Mouse (Mus musculus) liver, postnatal 0 days (tissue): Measurements from ENCODE around the gene Slc6a18. TPM values are rescaled to one million over a fixed set of nuclear protein-coding genes. Genes with fewer than 3 reads are reported as not detected.

Experiments
- ATAC-seq: fragments of 200-750 bp; cut with Nextera tagmentation; 2 replicates; pipeline ENCODE4 v1.8.0; 2017; ENCODE audit warnings: mild to moderate bottlenecking, moderate library complexity
- DNase-seq: peaks from one replicate; pipeline ENCODE4 v3.0.0-alpha.2; 2016
- H3K27ac ChIP-seq: fragments of 300-500 bp; sonication (generic); 2 replicates; pipeline ENCODE4 v1.5.1; 2014; ENCODE audit warnings: antibody characterized with exemption, moderate library complexity, mild to moderate bottlenecking, low read depth
- H3K27me3 ChIP-seq: fragments of 300-500 bp; sonication (generic); 2 replicates; pipeline ENCODE4 v1.6.1; 2014; ENCODE audit warnings: low read length, control low read depth, mixed read lengths; ENCODE audit not compliant: insufficient read depth
- H3K36me3 ChIP-seq: fragments of 300-500 bp; sonication (generic); replicated peaks from 2 replicates; pipeline ENCODE4 v1.6.1; 2014; ENCODE audit warnings: mild to moderate bottlenecking, control low read depth, low read length, moderate library complexity, mixed read lengths; ENCODE audit not compliant: insufficient read depth
- H3K4me1 ChIP-seq: fragments of 300-500 bp; sonication (generic); 2 replicates; pipeline ENCODE4 v1.6.1; 2014; ENCODE audit warnings: antibody characterized with exemption, mild to moderate bottlenecking, control low read depth; ENCODE audit not compliant: insufficient read depth
- H3K4me2 ChIP-seq: fragments of 300-500 bp; sonication (generic); 2 replicates; pipeline ENCODE4 v1.6.1; 2014; ENCODE audit warnings: low read depth, mild to moderate bottlenecking, low read length, moderate library complexity, mixed read lengths
- H3K4me3 ChIP-seq: fragments of 300-500 bp; sonication (generic); 2 replicates; pipeline ENCODE4 v1.5.1; 2014; ENCODE audit warnings: low read depth, low read length
- H3K9ac ChIP-seq: fragments of 300-500 bp; sonication (generic); replicated peaks from 2 replicates; pipeline ENCODE4 v1.6.1; 2014; ENCODE audit warnings: mild to moderate bottlenecking, moderate library complexity
- H3K9me3 ChIP-seq: fragments of 300-500 bp; sonication (generic); 2 replicates; pipeline ENCODE4 v1.6.1; 2016; ENCODE audit warnings: mild to moderate bottlenecking, control low read depth, low read length, mixed read lengths
- CTCF ChIP-seq: sonication (generic); IDR thresholded peaks from 2 replicates; pipeline ENCODE4 v1.5.1; 2016; ENCODE audit warnings: antibody characterized with exemption, low read depth
- EP300 ChIP-seq: IDR thresholded peaks from 2 replicates; pipeline ENCODE4 v1.6.1; 2016; ENCODE audit warnings: antibody characterized with exemption, low read depth, mild to moderate bottlenecking
- WGBS: fragments of 180-500 bp; shearing (Covaris S2); extraction: QIAGEN DNeasy Blood & Tissue Kit; methylation state at CpG from one replicate; pipeline ENCODE4 v1.1.7; 2014; ENCODE audit not compliant: insufficient replicate concordance; 5-methylcytosine and 5-hydroxymethylcytosine counted together
- polyA plus RNA-seq: library from polyadenylated mRNA; unstranded; fragments of >200 nt; fragmentation: Nextera tagmentation; extraction: Ambion mirVana; gene quantifications from 2 replicates; pipeline ENCODE4 v1.2.1, GENCODE M21; 2015

The Slc6a18 gene
- polyA plus RNA-seq, 1 experiment from 2014 or later: not detected

- peak; percentile 97 for ATAC-seq
- WGBS: 22% methylated on average over 10 of the region's 10 CpGs
- DNase-seq: peak; percentile 84
- no peak overlapping the region for H3K9ac ChIP-seq
- TF ChIP-seq EP300 (no peak), CTCF (peak; percentile 90)
- peaks cover 14% of the 10 kb centered on the region for H3K4me1 ChIP-seq
- no peaks in the 10 kb centered on the region for H3K27me3 ChIP-seq
- peak overlapping the region; percentile 74 for H3K27ac ChIP-seq
- H3K4me3 ChIP-seq: no peak overlapping the region
- no peaks in the 10 kb centered on the region for H3K36me3 ChIP-seq
- no peaks in the 10 kb centered on the region for H3K9me3 ChIP-seq
- peak overlapping the region; percentile 18 for H3K4me2 ChIP-seq
These were observed 14.5 kb upstream of the Slc6a18 start for GRCm38 (mm10) chr13:73692249-73692868.

DNA sequence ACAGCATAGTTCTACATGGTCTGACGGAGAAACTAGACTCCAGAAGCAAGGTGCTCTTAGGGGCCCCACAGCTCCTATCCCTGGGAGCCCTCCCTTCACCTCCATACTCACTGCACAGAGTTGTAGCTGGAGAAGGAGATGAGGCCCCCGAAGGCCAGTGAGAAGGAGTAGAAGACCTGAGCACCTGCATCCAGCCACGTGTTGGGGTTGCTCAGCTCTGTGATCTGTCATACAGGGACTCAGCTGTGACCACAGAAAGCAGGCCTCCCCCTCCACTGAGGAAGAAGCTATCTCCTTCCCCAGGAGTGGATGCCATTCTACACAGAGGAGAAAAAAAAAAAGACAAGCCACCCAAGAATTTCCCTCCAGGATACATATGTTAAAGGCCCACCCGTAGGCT lies 11.1 kb upstream of the Slc6a18 start:
- no peak overlapping the region for H3K4me3 ChIP-seq
- H3K4me1 ChIP-seq: peaks cover 8% of the 10 kb centered on the region
- DNase-seq (no peak), ATAC-seq (no peak)
- H3K4me2 ChIP-seq: no peak overlapping the region
- no peaks in the 10 kb centered on the region for H3K36me3 ChIP-seq
- no peak overlapping the region for H3K9ac ChIP-seq
- H3K27ac ChIP-seq: no peak overlapping the region
- TF ChIP-seq EP300 (no peak), CTCF (no peak)
- H3K9me3 ChIP-seq: no peaks in the 10 kb centered on the region
- H3K27me3 ChIP-seq: no peaks in the 10 kb centered on the region
- WGBS: 57% methylated on average over 4 of the region's 4 CpGs

DNA sequence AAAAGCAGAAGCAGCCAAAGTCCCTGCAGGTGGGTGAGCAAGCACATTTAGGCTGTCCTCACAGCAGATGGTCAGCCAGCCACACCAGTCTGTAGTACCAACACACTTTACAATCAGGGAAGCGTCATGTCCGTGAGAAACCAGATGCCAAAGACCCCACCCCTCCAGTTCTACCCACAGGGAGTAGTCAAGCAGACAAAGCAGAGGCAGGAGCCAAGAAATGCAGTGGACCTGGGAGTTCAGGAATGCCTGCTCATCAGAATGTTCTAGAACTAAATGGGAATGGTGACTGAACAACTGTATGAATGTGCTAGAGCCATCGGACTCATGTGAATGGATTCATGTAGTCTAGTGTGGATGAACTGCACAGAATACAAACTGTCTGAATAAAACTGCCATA lies 9.8 kb upstream of the Slc6a18 start:
- peaks cover 8% of the 10 kb centered on the region for H3K4me1 ChIP-seq
- H3K4me3 ChIP-seq: no peak overlapping the region
- no peak overlapping the region for H3K27ac ChIP-seq
- TF ChIP-seq CTCF (no peak), EP300 (no peak)
- H3K9ac ChIP-seq: no peak overlapping the region
- H3K27me3 ChIP-seq: no peaks in the 10 kb centered on the region
- H3K36me3 ChIP-seq: no peaks in the 10 kb centered on the region
- H3K4me2 ChIP-seq: no peak overlapping the region
- no peaks in the 10 kb centered on the region for H3K9me3 ChIP-seq
- ATAC-seq (no peak), DNase-seq (no peak)
- WGBS: 69% methylated on average over 3 of the region's 3 CpGs

GRCm38 (mm10) chr13:73685502-73685901 lies 7.7 kb upstream of the Slc6a18 start:
- ATAC-seq: no peak
- 74% methylated on average over 6 of the region's 6 CpGs for WGBS
- no peak for DNase-seq
- Histone ChIP-seq H3K4me3 (no peak overlapping the region), H3K9ac (no peak overlapping the region), H3K36me3 (no peaks in the 10 kb centered on the region), H3K4me1 (peaks cover 2% of the 10 kb centered on the region; the same call in 1 of the 2 replicates), H3K27me3 (no peaks in the 10 kb centered on the region), H3K27ac (no peak overlapping the region), H3K9me3 (no peaks in the 10 kb centered on the region), H3K4me2 (no peak overlapping the region)
- no peak for TF ChIP-seq EP300
- TF ChIP-seq CTCF: no peak

GRCm38 (mm10) chr13:73684412-73684811 lies 6.6 kb upstream of the Slc6a18 start:
- TF ChIP-seq CTCF (no peak), EP300 (no peak)
- no peak for ATAC-seq

DNA sequence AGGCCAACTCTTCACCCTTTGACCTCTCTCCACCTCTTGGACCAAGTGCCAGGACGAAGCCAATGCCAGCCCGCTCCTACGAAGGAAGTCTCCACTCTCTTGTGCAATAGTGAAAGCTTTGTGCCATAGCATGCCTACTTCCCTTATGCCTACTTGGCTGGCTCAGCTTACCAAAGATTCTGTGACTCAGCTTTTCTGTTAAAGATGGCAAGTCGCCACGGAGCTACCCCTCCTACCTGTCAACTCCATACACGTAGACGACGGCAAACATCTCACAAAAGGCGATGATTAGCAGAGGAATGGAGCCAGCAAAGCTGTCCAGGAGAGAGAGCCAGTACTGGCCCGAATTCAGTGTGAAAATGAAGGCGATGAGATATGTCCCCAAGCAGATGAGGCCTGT lies 5.9 kb upstream of the Slc6a18 start:
- Histone ChIP-seq H3K36me3 (no peaks in the 10 kb centered on the region), H3K9me3 (no peaks in the 10 kb centered on the region), H3K4me2 (no peak overlapping the region), H3K4me3 (no peak overlapping the region), H3K9ac (no peak overlapping the region), H3K4me1 (peaks cover 10% of the 10 kb centered on the region), H3K27ac (no peak overlapping the region), H3K27me3 (no peaks in the 10 kb centered on the region)
- DNase-seq (no peak), ATAC-seq (no peak)
- WGBS: 71% methylated on average over 11 of the region's 11 CpGs
- TF ChIP-seq EP300: no peak
- TF ChIP-seq CTCF: no peak

More at GRCm38 (mm10) chr13:73684412-73684811, 6.6 kb upstream of the Slc6a18 start:
- Histone ChIP-seq H3K9me3 (no peaks in the 10 kb centered on the region), H3K36me3 (no peaks in the 10 kb centered on the region), H3K4me2 (no peak overlapping the region), H3K9ac (no peak overlapping the region), H3K4me3 (no peak overlapping the region), H3K4me1 (peaks cover 10% of the 10 kb centered on the region), H3K27ac (no peak overlapping the region), H3K27me3 (no peaks in the 10 kb centered on the region)
- WGBS: 81% methylated on average over 1 of the region's 1 CpGs
- DNase-seq: no peak
